Mouse (Mus musculus): ENCODE results near the gene Gpr171.

DNA sequence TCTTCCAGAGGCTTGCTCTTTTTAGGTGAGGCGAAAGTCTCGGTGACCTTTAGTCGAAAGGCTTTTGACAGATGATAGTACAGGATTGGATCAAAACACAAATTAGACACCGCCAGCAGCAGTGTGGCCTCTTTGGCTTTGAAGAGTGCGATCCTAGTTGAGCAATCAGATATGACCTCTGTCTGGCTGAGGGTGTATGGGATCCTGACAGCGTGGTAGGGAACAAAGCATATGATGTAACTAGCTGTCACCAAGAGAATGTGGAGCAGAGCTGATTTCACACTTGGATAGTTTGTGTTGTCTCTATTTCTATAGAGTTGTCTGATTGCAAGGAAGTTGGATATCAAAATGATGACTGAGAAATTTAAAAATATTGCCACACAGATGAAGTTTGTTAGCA, 4.2 kb downstream of the Gpr171 start:
- TF ChIP-seq CTCF (IDR thresholded peaks at IDR 0.05; ENCODE audit: borderline replicate concordance, insufficient read depth, low read depth, low read length) (no peak), POLR2A (IDR thresholded peaks at IDR 0.05; ENCODE audit: borderline replicate concordance, insufficient read depth, low read length) (no peak)

Data from cerebellum, adult 2 months (tissue).